Mouse (Mus musculus) MN1 (cell line): ENCODE results near the gene Tmem106c.
A peak's percentile ranks its signal among the peaks of the same experiment; 100 is the strongest.

Experiments used
- DNase-seq: peaks from one replicate; pipeline ENCODE4 v3.0.0-alpha.2; 2016; ENCODE audit warnings: low spot score

Gene Tmem106c

GRCm38 (mm10) chr15:97952889-97953189 lies 11.2 kb upstream of the Tmem106c start:
- peak; percentile 31 for DNase-seq

GRCm38 (mm10) chr15:97954671-97955070 lies 9.3 kb upstream of the Tmem106c start:
- DNase-seq: no peak

GRCm38 (mm10) chr15:97955286-97955685 lies 8.7 kb upstream of the Tmem106c start:
- DNase-seq: peak; percentile 22

GRCm38 (mm10) chr15:97955742-97956141 lies 8.3 kb upstream of the Tmem106c start:
- no peak for DNase-seq

GRCm38 (mm10) chr15:97956416-97956815 lies 7.6 kb upstream of the Tmem106c start:
- no peak for DNase-seq

- peak; percentile 42 for DNase-seq
Measured at GRCm38 (mm10) chr15:97963329-97963988, 541 bp upstream of the Tmem106c start.

- DNase-seq: no peak
Measured at GRCm38 (mm10) chr15:97964836-97965187, 812 bp downstream of the Tmem106c start.

GRCm38 (mm10) chr15:97965311-97966045 lies 1.5 kb downstream of the Tmem106c start:
- no peak for DNase-seq

GRCm38 (mm10) chr15:97970299-97970698 lies 6.3 kb downstream of the Tmem106c start:
- peak; percentile 48 for DNase-seq

- no peak for DNase-seq
Measured at GRCm38 (mm10) chr15:97972580-97972979, 8.6 kb downstream of the Tmem106c start.

- no peak for DNase-seq
Measured at GRCm38 (mm10) chr15:97973248-97974005, 9.4 kb downstream of the Tmem106c start.

GRCm38 (mm10) chr15:97981560-97981959 lies 17.6 kb downstream of the Tmem106c start:
- no peak for DNase-seq

- DNase-seq: peak; percentile 23
Measured at GRCm38 (mm10) chr15:97989544-97989943, 25.5 kb downstream of the Tmem106c start.

GRCm38 (mm10) chr15:97990124-97990523 lies 26.1 kb downstream of the Tmem106c start:
- peak; percentile 67 for DNase-seq

GRCm38 (mm10) chr15:97990721-97991120 lies 26.7 kb downstream of the Tmem106c start:
- no peak for DNase-seq

- no peak for DNase-seq
Measured at GRCm38 (mm10) chr15:97991285-97991895, 27.4 kb downstream of the Tmem106c start.

- peak; percentile 74 for DNase-seq
Measured at GRCm38 (mm10) chr15:97992027-97992711, 28.2 kb downstream of the Tmem106c start.

GRCm38 (mm10) chr15:97992712-97993286 lies 28.8 kb downstream of the Tmem106c start:
- peak; percentile 98 for DNase-seq

GRCm38 (mm10) chr15:97996716-97997256 lies 32.8 kb downstream of the Tmem106c start:
- DNase-seq: no peak

- DNase-seq: no peak
Measured at GRCm38 (mm10) chr15:97999546-97999945, 35.5 kb downstream of the Tmem106c start.

- DNase-seq: peak; percentile 23
Measured at GRCm38 (mm10) chr15:97999991-98000390, 36.0 kb downstream of the Tmem106c start.
